Mouse (Mus musculus) liver, embryonic 14.5 days (tissue): ENCODE results near the gene Tiam2. TPM values are rescaled to one million over a fixed set of nuclear protein-coding genes. Genes with fewer than 3 reads are reported as not detected.

Experiments
- ATAC-seq: fragments of 200-750 bp; cut with Nextera tagmentation; 2 replicates; pipeline ENCODE4 v1.8.0; 2017; ENCODE audit warnings: moderate number of reproducible peaks, mild to moderate bottlenecking, moderate library complexity; ENCODE audit not compliant: insufficient read depth
- DNase-seq, 3 experiments: peaks; one replicate each; pipeline ENCODE4 v3.0.0-alpha.2; 2012 to 2013; ENCODE audit warnings: low read depth in 3 of 3, low spot score in 3 of 3
- H3K27ac ChIP-seq: fragments of 300-500 bp; sonication (generic); 2 replicates; pipeline ENCODE4 v1.5.1; 2014; ENCODE audit warnings: moderate library complexity, mild to moderate bottlenecking, control low read depth, inconsistent platforms
- H3K27me3 ChIP-seq: fragments of 300-500 bp; sonication (generic); 2 replicates; pipeline ENCODE4 v1.6.1; 2014; ENCODE audit warnings: mild to moderate bottlenecking, low read length, moderate library complexity; ENCODE audit not compliant: control insufficient read depth, insufficient read depth
- H3K36me3 ChIP-seq: fragments of 300-500 bp; sonication (generic); replicated peaks from 2 replicates; pipeline ENCODE4 v1.6.1; 2014; ENCODE audit warnings: low read depth; ENCODE audit not compliant: control insufficient read depth, insufficient read depth
- H3K4me1 ChIP-seq, 2 experiments: fragments of 200-500 bp in 1 of 2; fragments of 300-500 bp in 1 of 2; sonication (generic) in 1 of 2; replicated peaks; 2 replicates each; pipeline ENCODE4 v1.6.1; 2012 to 2014; ENCODE audit warnings: antibody characterized with exemption in 1 of 2, inconsistent platforms in 1 of 2, low read length in 1 of 2; ENCODE audit not compliant: control insufficient read depth in 2 of 2, insufficient read depth in 2 of 2
- H3K4me2 ChIP-seq: fragments of 300-500 bp; sonication (generic); 2 replicates; pipeline ENCODE4 v1.6.1; 2014; ENCODE audit warnings: low read depth, mild to moderate bottlenecking, control low read depth, moderate library complexity
- H3K4me3 ChIP-seq, 2 experiments: fragments of 200-500 bp in 1 of 2; fragments of 300-500 bp in 1 of 2; sonication (generic) in 1 of 2; 2 replicates each; pipeline ENCODE4 v1.5.1; 2012 to 2014; ENCODE audit warnings: low read depth in 2 of 2, low read length in 2 of 2, mild to moderate bottlenecking in 2 of 2, control low read depth in 1 of 2, inconsistent platforms in 1 of 2, moderate library complexity in 1 of 2; ENCODE audit not compliant: insufficient read depth in 1 of 2
- H3K9ac ChIP-seq: fragments of 300-500 bp; sonication (generic); replicated peaks from 2 replicates; pipeline ENCODE4 v1.6.1; 2014; ENCODE audit warnings: mild to moderate bottlenecking, control low read depth, moderate library complexity
- H3K9me3 ChIP-seq: fragments of 300-500 bp; sonication (generic); 2 replicates; pipeline ENCODE4 v1.6.1; 2016; ENCODE audit warnings: low read length, mixed read lengths; ENCODE audit not compliant: control insufficient read depth
- CTCF ChIP-seq: IDR thresholded peaks from 2 replicates; pipeline ENCODE4 v1.5.1; 2016; ENCODE audit warnings: antibody characterized with exemption, low read depth, control low read depth
- EP300 ChIP-seq: IDR thresholded peaks from 2 replicates; pipeline ENCODE4 v1.6.1; 2016; ENCODE audit warnings: antibody characterized with exemption, low read depth
- WGBS: fragments of 180-500 bp; shearing (Covaris S2); extraction: QIAGEN DNeasy Blood & Tissue Kit; methylation state at CpG from one replicate; pipeline ENCODE4 v1.1.7; 2014; ENCODE audit not compliant: insufficient replicate concordance; 5-methylcytosine and 5-hydroxymethylcytosine counted together
- polyA plus RNA-seq, 2 experiments: library from polyadenylated mRNA; depleted of rRNA in 1 of 2; stranded (reverse) in 1 of 2; unstranded in 1 of 2; fragments of >200 nt; fragmentation: Nextera tagmentation in 1 of 2; extraction: Ambion mirVana in 1 of 2; gene quantifications; 2 replicates each; pipeline versions ENCODE4 v1.2.1 to v1.2.3; 2012 to 2014

Gene Tiam2
- polyA plus RNA-seq, 2 experiments: 0.30 to 0.60 TPM

DNA sequence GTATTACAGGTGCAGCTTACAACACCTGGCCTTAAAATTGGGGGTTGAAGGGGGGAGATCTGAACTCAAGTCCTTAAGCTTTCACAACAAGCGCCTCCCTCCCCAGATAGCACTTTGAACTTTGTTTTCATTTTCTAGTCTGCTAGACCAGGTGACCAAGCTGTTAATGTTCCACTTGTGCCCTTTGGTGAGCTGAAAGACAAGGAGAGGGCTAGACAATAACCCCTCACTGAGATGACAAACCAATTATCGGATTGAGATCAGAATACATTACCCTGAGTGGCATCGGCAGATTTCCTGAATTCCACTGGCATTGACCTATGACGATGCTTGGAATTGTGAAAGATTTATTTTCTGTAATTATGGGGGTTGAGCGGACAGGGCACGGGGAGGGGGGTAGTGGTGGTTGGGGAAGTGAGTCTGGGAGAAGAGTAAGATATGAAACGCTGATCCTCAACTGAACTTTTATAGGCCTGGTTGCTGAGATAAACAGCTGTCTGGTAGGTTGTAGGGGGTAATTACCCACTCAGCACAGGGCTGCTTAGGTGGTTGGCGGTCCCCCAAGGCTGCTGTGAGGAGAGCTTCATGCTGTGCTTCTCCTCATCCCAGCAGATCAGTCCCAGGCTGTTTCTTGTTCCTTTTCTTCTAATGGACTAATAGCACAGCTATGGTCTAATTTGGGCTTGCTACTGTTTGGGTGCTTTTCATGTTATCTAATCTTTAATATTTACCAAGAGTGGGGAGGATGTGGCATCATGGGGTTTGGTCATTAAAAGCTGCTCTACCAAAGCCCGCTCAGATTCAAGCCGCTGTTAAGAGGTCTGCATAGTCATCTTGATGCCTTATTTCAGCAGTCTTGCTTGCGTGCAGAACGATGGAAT is 161.6 kb downstream of the Tiam2 start:
- TF ChIP-seq EP300 (no peak), CTCF (no peak)
- Histone ChIP-seq H3K36me3 (no peaks in the 10 kb centered on the region), H3K4me2 (no peak overlapping the region), H3K27me3 (no peaks in the 10 kb centered on the region), H3K4me3 (no peak overlapping the region), H3K4me1 (peaks cover 0 to 6% of the 10 kb centered on the region in 2 experiments; a peak in 2 of 4 replicates), H3K9me3 (no peaks in the 10 kb centered on the region), H3K9ac (no peak overlapping the region), H3K27ac (no peak overlapping the region)
- DNase-seq (no peak), ATAC-seq (0 out of 2 replicates have a peak, but pooled peaks have one; percentile 28)
- WGBS: 39% methylated on average over 12 of the region's 12 CpGs

DNA sequence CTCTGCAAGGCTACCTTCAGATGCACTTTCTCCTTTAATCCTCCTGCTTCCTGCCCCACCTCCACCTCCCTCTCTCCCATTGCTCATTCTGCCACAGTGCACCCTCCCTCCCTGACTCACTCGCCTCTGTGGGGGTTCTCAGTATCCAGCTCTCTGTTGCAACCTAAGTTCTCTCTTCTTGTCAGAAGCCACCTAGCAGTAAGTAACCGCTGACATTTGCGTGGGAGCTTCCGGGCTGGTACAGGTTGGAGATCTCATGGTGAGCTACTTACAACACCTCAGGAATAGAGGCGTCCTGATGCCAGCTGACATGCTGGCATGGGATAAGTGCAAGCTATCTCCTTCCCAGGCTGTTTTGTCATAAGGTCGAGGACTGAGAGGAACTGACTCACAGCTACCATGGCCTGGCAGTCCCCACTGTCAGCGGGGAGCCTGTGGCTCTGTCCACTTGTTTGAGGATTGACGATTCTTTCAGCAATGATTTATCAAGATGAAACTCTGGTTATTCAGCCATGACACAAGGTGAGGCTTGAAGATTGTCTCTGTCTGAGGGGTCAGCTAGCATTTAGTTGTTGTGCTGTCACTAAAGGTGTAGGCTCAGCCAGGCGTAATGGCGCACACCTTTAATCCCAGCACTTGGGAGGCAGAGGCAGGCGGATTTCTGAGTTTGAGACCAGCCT is 164.0 kb downstream of the Tiam2 start:
- no peak for ATAC-seq
- Histone ChIP-seq H3K27ac (no peak overlapping the region), H3K36me3 (no peaks in the 10 kb centered on the region), H3K4me1 (peaks cover 0 to 6% of the 10 kb centered on the region in 2 experiments; a peak in 2 of 4 replicates), H3K4me3 (no peak overlapping the region), H3K4me2 (no peak overlapping the region), H3K9me3 (no peaks in the 10 kb centered on the region), H3K9ac (no peak overlapping the region), H3K27me3 (no peaks in the 10 kb centered on the region)
- no peak for DNase-seq
- TF ChIP-seq EP300: no peak
- no peak for TF ChIP-seq CTCF
- 67% methylated on average over 11 of the region's 11 CpGs for WGBS

DNA sequence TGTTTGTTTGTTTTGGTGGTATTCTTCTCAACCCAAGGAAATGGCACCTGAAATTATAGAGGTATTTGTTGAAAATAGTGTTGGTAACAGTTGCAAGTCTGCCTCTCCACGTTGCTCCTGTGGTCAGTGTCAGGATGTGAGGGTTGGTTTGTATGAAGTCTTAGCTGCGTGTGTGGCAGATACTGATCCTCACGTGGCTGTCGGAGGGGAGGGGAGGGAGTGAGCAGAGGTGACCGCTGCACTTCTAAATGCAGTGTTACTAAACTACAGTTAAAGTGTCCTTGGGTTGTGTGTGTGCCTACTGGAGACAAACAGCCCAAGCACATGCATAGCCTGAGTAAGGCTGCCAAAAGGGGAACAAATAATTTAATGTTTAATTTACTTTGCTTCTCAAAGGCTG is 164.7 kb downstream of the Tiam2 start:
- TF ChIP-seq CTCF: no peak
- no peak for TF ChIP-seq EP300
- WGBS: 16% methylated on average over 5 of the region's 5 CpGs
- ATAC-seq (no peak), DNase-seq (no peak)
- Histone ChIP-seq H3K4me2 (no peak overlapping the region), H3K27me3 (no peaks in the 10 kb centered on the region), H3K4me1 (peaks cover 0 to 8% of the 10 kb centered on the region in 2 experiments; a peak in 2 of 4 replicates), H3K27ac (no peak overlapping the region), H3K9ac (no peak overlapping the region), H3K9me3 (no peaks in the 10 kb centered on the region), H3K4me3 (no peak overlapping the region), H3K36me3 (no peaks in the 10 kb centered on the region)

DNA sequence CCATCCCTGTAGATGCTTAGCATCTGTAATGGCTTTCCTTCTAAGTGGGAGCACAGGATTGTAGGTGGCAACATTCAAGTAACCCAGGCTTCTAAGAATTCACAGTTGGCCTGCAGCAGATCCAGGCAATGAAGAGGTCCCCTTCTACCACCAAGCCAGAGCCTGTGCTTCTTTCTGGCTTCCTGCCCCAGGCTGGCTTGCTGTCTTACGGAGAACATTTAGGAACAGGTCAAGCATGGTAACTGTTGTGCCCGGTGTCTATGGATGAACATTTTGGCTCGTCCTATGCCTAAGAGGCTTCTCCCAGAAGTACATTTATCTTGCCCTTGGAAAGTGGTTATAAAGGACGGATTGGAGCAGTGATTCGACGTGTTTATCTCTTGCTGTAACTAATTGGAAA is 165.3 kb downstream of the Tiam2 start:
- ATAC-seq (no peak), DNase-seq (no peak)
- Histone ChIP-seq H3K36me3 (no peaks in the 10 kb centered on the region), H3K9ac (no peak overlapping the region), H3K4me1 (peaks cover 0 to 12% of the 10 kb centered on the region in 2 experiments; a peak in 2 of 4 replicates), H3K27me3 (no peaks in the 10 kb centered on the region), H3K4me2 (no peak overlapping the region), H3K9me3 (no peaks in the 10 kb centered on the region), H3K4me3 (no peak overlapping the region), H3K27ac (no peak overlapping the region)
- TF ChIP-seq CTCF: no peak
- TF ChIP-seq EP300: no peak
- 67% methylated on average over 6 of the region's 6 CpGs for WGBS

DNA sequence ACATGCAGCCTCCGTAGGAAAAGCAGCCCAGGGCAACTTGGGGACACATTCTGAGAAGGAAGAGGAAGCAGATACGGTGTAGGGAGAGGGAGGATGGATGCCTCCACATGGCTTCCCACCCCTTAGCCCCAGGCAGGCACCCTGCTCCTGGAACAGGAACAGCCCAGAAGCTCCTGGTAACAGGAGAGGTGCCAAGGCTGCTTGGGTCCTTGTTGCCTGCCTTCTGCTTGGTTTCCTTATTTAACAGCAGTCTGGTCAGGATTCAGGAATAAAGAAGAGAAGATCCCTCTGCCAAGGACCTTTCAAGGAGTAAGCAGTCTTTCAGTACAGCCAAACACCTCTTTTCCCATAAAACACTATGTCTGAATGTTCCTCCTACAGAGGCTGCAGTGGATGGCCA is 169.2 kb downstream of the Tiam2 start:
- peaks cover 0 to 7% of the 10 kb centered on the region in 2 experiments; a peak in 1 of 4 replicates for H3K4me1 ChIP-seq
- H3K9me3 ChIP-seq: no peaks in the 10 kb centered on the region
- no peak overlapping the region for H3K9ac ChIP-seq
- WGBS: 31% methylated on average over 2 of the region's 2 CpGs
- no peak overlapping the region for H3K27ac ChIP-seq
- DNase-seq (no peak), ATAC-seq (no peak)
- TF ChIP-seq EP300 (no peak), CTCF (no peak)
- H3K4me3 ChIP-seq: no peak overlapping the region
- H3K36me3 ChIP-seq: no peaks in the 10 kb centered on the region
- no peak overlapping the region for H3K4me2 ChIP-seq
- H3K27me3 ChIP-seq: no peaks in the 10 kb centered on the region
